Mouse (Mus musculus): ENCODE measurements around the gene Cers6. TPM values are rescaled to one million over a fixed set of nuclear protein-coding genes. Genes with fewer than 3 reads are reported as not detected.

Cers6 gene
- polyA plus RNA-seq, 1 experiment from 2014 or later = 8.4 TPM

- no peak overlapping the region for H3K4me2 ChIP-seq
- peaks cover 5% of the 10 kb centered on the region for H3K4me1 ChIP-seq (replicated peaks)
- H3K9ac ChIP-seq = no peak overlapping the region
- no peaks in the 10 kb centered on the region for H3K9me3 ChIP-seq (replicated peaks)
- H3K27me3 ChIP-seq = no peaks in the 10 kb centered on the region
- no peak overlapping the region for H3K27ac ChIP-seq (replicated peaks)
- H3K36me3 ChIP-seq (replicated peaks) = 0 out of 2 replicates have a peak, but pooled peaks cover 5% of the 10 kb centered on the region
- no peak overlapping the region for H3K4me3 ChIP-seq (replicated peaks)
- ATAC-seq (ENCODE audit: insufficient read depth) = no peak
- WGBS (ENCODE audit: insufficient replicate concordance) = 73% methylated on average over 5 of the region's 5 CpGs
These were observed 110.6 kb downstream of the Cers6 start for GRCm38 (mm10) chr2:68971840-68972239.

DNA sequence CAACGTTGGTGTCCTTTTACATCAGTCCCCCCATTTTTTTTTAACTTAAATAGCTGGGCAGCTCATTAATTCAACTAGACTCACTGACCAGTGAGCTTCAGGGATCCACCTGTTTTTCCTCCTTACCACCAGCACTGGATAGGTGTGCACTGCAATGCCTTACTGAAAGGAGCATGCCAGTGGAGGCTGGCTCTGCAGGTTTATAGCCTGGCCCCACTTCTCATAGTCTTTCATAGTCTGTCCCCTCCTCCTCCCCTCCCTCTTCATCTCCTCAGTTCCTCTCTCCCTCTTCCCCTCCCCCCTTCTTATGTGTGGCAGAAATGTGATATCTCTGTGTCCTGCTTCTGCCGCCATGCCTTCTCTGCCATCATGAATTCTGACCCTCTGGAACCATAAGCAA, 112.5 kb downstream of the Cers6 start:
- Histone ChIP-seq H3K9ac (no peak overlapping the region), H3K4me1 (replicated peaks) (peaks cover 13% of the 10 kb centered on the region), H3K4me3 (replicated peaks) (no peak overlapping the region), H3K27ac (replicated peaks) (no peak overlapping the region), H3K36me3 (replicated peaks) (0 out of 2 replicates have a peak, but pooled peaks cover 5% of the 10 kb centered on the region), H3K27me3 (no peaks in the 10 kb centered on the region), H3K9me3 (replicated peaks) (no peaks in the 10 kb centered on the region), H3K4me2 (no peak overlapping the region)
- WGBS (ENCODE audit: insufficient replicate concordance) = 45% methylated on average over 2 of the region's 2 CpGs
- no peak for ATAC-seq (ENCODE audit: insufficient read depth)

DNA sequence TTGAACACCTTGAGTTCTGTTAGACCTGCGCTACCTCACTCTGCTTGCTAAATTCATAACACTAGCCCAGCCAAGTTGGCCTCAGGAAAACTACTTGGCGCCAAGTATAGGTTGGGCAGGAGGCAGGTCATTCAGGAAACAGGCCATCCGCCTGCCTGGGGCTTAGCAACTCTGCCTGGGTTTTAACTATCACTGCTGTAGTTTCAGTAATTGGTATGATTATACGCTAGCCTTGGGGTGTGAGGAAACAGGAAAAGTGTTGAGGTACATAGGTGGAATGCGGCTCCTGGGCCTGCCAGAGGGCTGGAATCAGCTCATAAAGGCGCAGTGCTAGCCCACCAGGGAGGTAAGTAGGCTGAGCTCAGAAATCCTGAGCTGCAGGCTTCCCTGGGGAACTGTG, 114.0 kb downstream of the Cers6 start:
- no peak overlapping the region for H3K4me2 ChIP-seq
- H3K4me1 ChIP-seq (replicated peaks) = peaks cover 18% of the 10 kb centered on the region
- H3K27ac ChIP-seq (replicated peaks) = no peak overlapping the region
- no peak for ATAC-seq (ENCODE audit: insufficient read depth)
- WGBS (ENCODE audit: insufficient replicate concordance) = 54% methylated on average over 6 of the region's 6 CpGs
- no peak overlapping the region for H3K9ac ChIP-seq
- no peak overlapping the region for H3K4me3 ChIP-seq (replicated peaks)
- H3K36me3 ChIP-seq (replicated peaks) = no peaks in the 10 kb centered on the region
- H3K9me3 ChIP-seq (replicated peaks) = no peaks in the 10 kb centered on the region
- H3K27me3 ChIP-seq = no peaks in the 10 kb centered on the region

DNA sequence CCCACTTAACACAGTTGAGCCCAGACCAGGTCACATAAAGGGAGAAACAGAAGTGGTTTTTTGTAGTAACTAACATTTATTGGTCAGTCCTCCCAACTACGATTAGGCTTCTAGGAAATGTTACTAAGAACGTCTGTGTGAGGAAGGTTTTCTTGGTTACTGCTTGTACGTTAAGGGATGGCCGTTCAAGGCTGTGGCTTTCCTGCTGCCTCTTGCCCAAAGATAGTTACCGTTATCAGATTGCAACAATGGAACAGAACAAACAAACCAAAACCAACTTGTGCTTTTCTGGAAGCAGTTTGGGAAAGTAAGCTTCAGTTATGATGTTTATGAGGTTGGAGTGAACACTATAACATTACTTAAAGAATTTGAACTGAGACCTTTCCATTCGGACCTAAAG, 114.5 kb downstream of the Cers6 start:
- Histone ChIP-seq H3K9ac (no peak overlapping the region), H3K27me3 (no peaks in the 10 kb centered on the region), H3K4me3 (replicated peaks) (no peak overlapping the region), H3K9me3 (replicated peaks) (no peaks in the 10 kb centered on the region), H3K4me2 (no peak overlapping the region), H3K4me1 (replicated peaks) (peaks cover 18% of the 10 kb centered on the region), H3K27ac (replicated peaks) (no peak overlapping the region), H3K36me3 (replicated peaks) (no peaks in the 10 kb centered on the region)
- 13% methylated on average over 6 of the region's 6 CpGs for WGBS (ENCODE audit: insufficient replicate concordance)
- no peak for ATAC-seq (ENCODE audit: insufficient read depth)

DNA sequence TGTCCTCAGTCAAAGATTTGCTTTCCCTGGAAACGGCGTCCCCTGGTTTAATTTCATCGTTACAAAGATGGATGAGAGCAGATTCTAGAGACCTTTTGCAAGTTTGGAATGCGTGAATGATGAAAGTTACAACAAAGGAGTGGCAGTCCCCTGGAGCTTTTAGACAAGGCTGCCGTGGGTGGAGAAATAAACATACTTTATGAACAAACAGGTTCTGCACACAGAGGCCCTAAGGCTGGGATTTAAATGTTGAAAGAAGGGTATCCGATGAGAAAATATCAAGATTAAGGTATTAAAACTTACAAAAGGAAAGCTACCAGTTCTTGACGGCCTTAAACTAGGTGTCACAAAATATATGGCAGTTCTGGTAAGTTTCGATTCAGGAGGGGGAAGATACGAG, 117.0 kb downstream of the Cers6 start:
- no peak overlapping the region for H3K4me2 ChIP-seq
- H3K9ac ChIP-seq = no peak overlapping the region
- H3K36me3 ChIP-seq (replicated peaks) = no peaks in the 10 kb centered on the region
- H3K27ac ChIP-seq (replicated peaks) = no peak overlapping the region
- no peaks in the 10 kb centered on the region for H3K9me3 ChIP-seq (replicated peaks)
- WGBS (ENCODE audit: insufficient replicate concordance) = 69% methylated on average over 9 of the region's 9 CpGs
- H3K4me1 ChIP-seq (replicated peaks) = peaks cover 23% of the 10 kb centered on the region
- H3K4me3 ChIP-seq (replicated peaks) = no peak overlapping the region
- no peaks in the 10 kb centered on the region for H3K27me3 ChIP-seq
- no peak for ATAC-seq (ENCODE audit: insufficient read depth)

DNA sequence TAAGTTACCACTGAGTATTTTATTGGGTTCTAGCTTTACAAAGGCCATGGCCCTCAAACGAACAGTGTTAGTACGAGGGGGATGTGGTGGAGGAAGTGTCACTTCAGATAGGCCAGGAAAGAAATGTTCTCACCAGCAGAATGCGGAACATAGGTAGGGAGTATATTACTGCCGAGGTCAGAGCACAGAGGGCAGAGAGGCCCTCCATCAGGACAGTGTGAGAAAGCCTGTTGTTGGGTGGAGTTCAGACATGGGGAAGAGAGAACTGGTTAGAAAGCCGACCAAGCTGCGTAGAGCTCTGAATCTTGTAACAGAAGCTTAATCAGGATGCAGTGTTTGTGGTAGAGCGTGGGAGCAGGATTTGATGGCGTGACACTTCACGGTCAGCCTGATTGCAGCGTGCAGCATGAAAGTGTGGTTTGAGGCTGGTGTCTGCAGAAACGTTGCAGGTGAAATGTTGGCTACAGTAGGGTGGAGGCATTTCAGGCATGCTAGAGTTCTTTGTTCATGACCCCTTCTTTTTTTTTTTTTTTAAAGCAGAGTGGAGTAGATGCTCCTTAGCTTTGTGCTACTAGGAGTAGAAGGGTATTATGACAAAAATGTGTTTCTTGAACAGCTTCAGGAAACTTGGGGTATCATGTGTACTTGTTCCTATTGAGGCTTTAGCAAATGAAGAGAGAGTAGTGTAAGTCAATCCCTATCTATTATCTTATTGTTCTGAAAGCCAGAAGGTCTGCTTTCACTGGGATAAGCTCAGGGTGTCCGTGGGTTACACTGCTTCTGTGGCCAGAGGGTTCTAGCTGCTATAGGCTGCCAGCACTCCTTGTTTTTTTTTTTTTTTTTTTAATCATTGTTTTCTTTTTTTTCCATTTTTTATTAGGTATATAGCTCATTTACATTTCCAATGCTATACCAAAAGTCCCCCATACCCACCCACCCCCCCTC, 117.7 kb downstream of the Cers6 start:
- peaks cover 18% of the 10 kb centered on the region; the same call in 1 of the 2 replicates for H3K4me1 ChIP-seq (replicated peaks)
- H3K4me3 ChIP-seq (replicated peaks) = no peak overlapping the region
- WGBS (ENCODE audit: insufficient replicate concordance) = 16% methylated on average over 12 of the region's 12 CpGs
- H3K36me3 ChIP-seq (replicated peaks) = no peaks in the 10 kb centered on the region
- no peak overlapping the region for H3K27ac ChIP-seq (replicated peaks)
- H3K27me3 ChIP-seq = no peaks in the 10 kb centered on the region
- H3K4me2 ChIP-seq = peak overlapping the region; percentile 29; the same call in 1 of the 2 replicates
- H3K9ac ChIP-seq = no peak overlapping the region
- H3K9me3 ChIP-seq (replicated peaks) = no peaks in the 10 kb centered on the region
- peak; percentile 54; the same call in 1 of the 2 replicates for ATAC-seq (ENCODE audit: insufficient read depth)

DNA sequence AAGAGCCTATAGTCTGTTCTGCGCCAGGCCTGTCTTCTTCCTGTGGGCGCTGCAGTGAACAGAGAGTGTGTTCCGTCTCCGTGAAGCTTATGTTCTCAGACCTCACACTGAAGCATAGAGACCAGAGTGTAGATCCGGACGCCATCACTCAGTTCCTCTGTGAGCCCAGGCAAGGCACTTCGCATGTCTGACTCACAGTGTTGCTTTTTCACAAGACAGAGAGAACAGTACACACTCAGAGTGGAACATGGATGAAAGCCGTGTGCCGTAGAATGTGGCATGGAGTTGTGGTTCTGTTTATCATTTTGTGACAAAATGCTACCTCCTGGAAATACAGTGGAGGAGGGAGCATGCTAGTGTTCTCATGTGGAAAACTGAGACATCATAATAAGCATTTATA, 120.1 kb downstream of the Cers6 start:
- WGBS (ENCODE audit: insufficient replicate concordance) = 78% methylated on average over 9 of the region's 9 CpGs
- H3K36me3 ChIP-seq (replicated peaks) = no peaks in the 10 kb centered on the region
- H3K9ac ChIP-seq = no peak overlapping the region
- H3K4me2 ChIP-seq = no peak overlapping the region
- H3K27ac ChIP-seq (replicated peaks) = no peak overlapping the region
- H3K27me3 ChIP-seq = no peaks in the 10 kb centered on the region
- ATAC-seq (ENCODE audit: insufficient read depth) = no peak
- H3K9me3 ChIP-seq (replicated peaks) = no peaks in the 10 kb centered on the region
- H3K4me1 ChIP-seq (replicated peaks) = peaks cover 18% of the 10 kb centered on the region; the same call in 1 of the 2 replicates
- H3K4me3 ChIP-seq (replicated peaks) = no peak overlapping the region

GRCm38 (mm10) chr2:68981756-68982409, 120.6 kb downstream of the Cers6 start:
- Histone ChIP-seq H3K36me3 (replicated peaks) (no peaks in the 10 kb centered on the region), H3K4me2 (no peak overlapping the region), H3K27me3 (no peaks in the 10 kb centered on the region), H3K27ac (replicated peaks) (no peak overlapping the region), H3K9ac (no peak overlapping the region), H3K4me3 (replicated peaks) (no peak overlapping the region), H3K4me1 (replicated peaks) (peaks cover 18% of the 10 kb centered on the region; the same call in 1 of the 2 replicates), H3K9me3 (replicated peaks) (no peaks in the 10 kb centered on the region)
- ATAC-seq (ENCODE audit: insufficient read depth) = no peak
- WGBS (ENCODE audit: insufficient replicate concordance) = 71% methylated on average over 11 of the region's 11 CpGs

GRCm38 (mm10) chr2:68982979-68983378, 121.7 kb downstream of the Cers6 start:
- Histone ChIP-seq H3K4me3 (replicated peaks) (no peak overlapping the region), H3K4me2 (no peak overlapping the region), H3K9ac (no peak overlapping the region), H3K27ac (replicated peaks) (no peak overlapping the region), H3K4me1 (replicated peaks) (peaks cover 18% of the 10 kb centered on the region; the same call in 1 of the 2 replicates), H3K36me3 (replicated peaks) (no peaks in the 10 kb centered on the region), H3K27me3 (no peaks in the 10 kb centered on the region), H3K9me3 (replicated peaks) (no peaks in the 10 kb centered on the region)
- ATAC-seq (ENCODE audit: insufficient read depth) = no peak
- 63% methylated on average over 3 of the region's 3 CpGs for WGBS (ENCODE audit: insufficient replicate concordance)

DNA sequence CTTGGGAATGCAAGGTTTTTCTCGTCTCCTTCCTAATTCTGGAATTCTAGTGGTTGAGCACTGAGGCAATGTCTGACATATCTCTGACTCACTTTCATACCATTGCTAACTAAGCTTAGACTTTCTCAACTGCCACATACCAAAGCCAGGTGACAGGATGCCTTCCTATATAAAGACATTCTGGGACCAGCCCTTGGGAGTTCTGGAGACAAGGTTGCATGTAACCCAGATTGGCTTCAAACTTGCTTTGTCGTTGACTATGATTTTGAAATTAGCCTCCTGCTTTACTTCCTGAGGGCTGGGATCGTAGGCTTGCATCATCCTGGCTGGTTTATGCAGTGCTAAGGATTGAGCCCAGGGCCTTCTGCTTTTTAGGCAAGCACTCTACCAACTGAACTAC, 122.2 kb downstream of the Cers6 start:
- Histone ChIP-seq H3K27me3 (no peaks in the 10 kb centered on the region), H3K27ac (replicated peaks) (no peak overlapping the region), H3K9ac (no peak overlapping the region), H3K4me1 (replicated peaks) (peaks cover 14% of the 10 kb centered on the region; the same call in 1 of the 2 replicates), H3K9me3 (replicated peaks) (no peaks in the 10 kb centered on the region), H3K36me3 (replicated peaks) (no peaks in the 10 kb centered on the region), H3K4me2 (no peak overlapping the region), H3K4me3 (replicated peaks) (no peak overlapping the region)
- WGBS (ENCODE audit: insufficient replicate concordance) = 53% methylated on average over 3 of the region's 3 CpGs
- ATAC-seq (ENCODE audit: insufficient read depth) = no peak

DNA sequence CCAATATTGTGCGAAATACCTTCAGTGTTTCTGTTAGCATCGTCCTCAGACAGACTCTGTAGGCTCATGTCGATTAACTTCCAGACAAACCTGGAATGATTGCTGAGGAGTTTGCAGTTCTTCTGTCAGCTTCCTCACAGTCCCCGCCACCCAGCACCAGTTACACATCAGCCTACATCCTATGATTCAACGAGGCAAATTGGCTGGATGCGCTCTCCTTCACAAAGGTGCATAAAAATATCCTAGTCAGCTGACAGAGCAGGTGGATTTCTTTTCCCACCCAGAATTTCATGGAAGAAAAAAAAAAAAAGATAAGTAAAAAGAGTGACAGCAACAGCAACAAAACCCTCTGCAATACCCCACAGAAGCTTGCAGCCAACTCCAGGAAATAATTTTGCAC, 127.9 kb downstream of the Cers6 start:
- Histone ChIP-seq H3K4me3 (replicated peaks) (no peak overlapping the region), H3K36me3 (replicated peaks) (no peaks in the 10 kb centered on the region), H3K9ac (no peak overlapping the region), H3K27me3 (no peaks in the 10 kb centered on the region), H3K9me3 (replicated peaks) (no peaks in the 10 kb centered on the region), H3K27ac (replicated peaks) (no peak overlapping the region), H3K4me1 (replicated peaks) (no peaks in the 10 kb centered on the region; the same call in 1 of the 2 replicates), H3K4me2 (no peak overlapping the region)
- 73% methylated on average over 6 of the region's 6 CpGs for WGBS (ENCODE audit: insufficient replicate concordance)
- ATAC-seq (ENCODE audit: insufficient read depth) = no peak
